Mouse (Mus musculus) heart, embryonic 16.5 days (tissue): Measurements from ENCODE around the gene Mov10. TPM values are rescaled to one million over a fixed set of nuclear protein-coding genes. Genes with fewer than 3 reads are reported as not detected.

Source experiments
- ATAC-seq: fragments of 200-750 bp; cut with Nextera tagmentation; replicated peaks from 2 replicates; pipeline ENCODE4 v1.8.0; 2017; ENCODE audit warnings: moderate number of reproducible peaks; ENCODE audit not compliant: insufficient read depth, low FRiP score; ENCODE audit errors: extremely low read depth
- H3K27ac ChIP-seq: fragments of 300-500 bp; sonication (generic); 2 replicates; pipeline ENCODE4 v1.5.1; 2014; ENCODE audit warnings: mild to moderate bottlenecking, low read length, control low read depth, moderate library complexity
- H3K27me3 ChIP-seq: fragments of 300-500 bp; sonication (generic); 2 replicates; pipeline ENCODE4 v1.6.1; 2014; ENCODE audit warnings: low read length, mixed read lengths; ENCODE audit not compliant: control insufficient read depth, insufficient read depth
- H3K36me3 ChIP-seq: fragments of 300-500 bp; sonication (generic); 2 replicates; pipeline ENCODE4 v1.6.1; 2014; ENCODE audit not compliant: control insufficient read depth, insufficient read depth
- H3K4me1 ChIP-seq: fragments of 300-500 bp; sonication (generic); 2 replicates; pipeline ENCODE4 v1.6.1; 2014; ENCODE audit warnings: low read length, mixed read lengths; ENCODE audit not compliant: control insufficient read depth, insufficient read depth
- H3K4me2 ChIP-seq: fragments of 300-500 bp; sonication (generic); 2 replicates; pipeline ENCODE4 v1.6.1; 2014; ENCODE audit warnings: low read depth, mild to moderate bottlenecking, control low read depth, low read length
- H3K4me3 ChIP-seq: fragments of 300-500 bp; sonication (generic); 2 replicates; pipeline ENCODE4 v1.5.1; 2014; ENCODE audit warnings: mild to moderate bottlenecking, control low read depth, low read length
- H3K9ac ChIP-seq: fragments of 300-500 bp; sonication (generic); 2 replicates; pipeline ENCODE4 v1.6.1; 2014; ENCODE audit warnings: low read length, control low read depth
- H3K9me3 ChIP-seq: fragments of 300-500 bp; sonication (generic); replicated peaks from 2 replicates; pipeline ENCODE4 v1.6.1; 2016; ENCODE audit warnings: low read length; ENCODE audit not compliant: control insufficient read depth
- WGBS: fragments of 180-500 bp; shearing (Covaris S2); extraction: QIAGEN DNeasy Blood & Tissue Kit; methylation state at CpG from one replicate; pipeline ENCODE4 v1.1.7; 2014; 5-methylcytosine and 5-hydroxymethylcytosine counted together
- polyA plus RNA-seq: library from polyadenylated mRNA; unstranded; fragments of >200 nt; fragmentation: Nextera tagmentation; extraction: Ambion mirVana; gene quantifications from 2 replicates; pipeline ENCODE4 v1.2.1, GENCODE M21; 2015

Mov10 gene
- polyA plus RNA-seq, 1 experiment from 2014 or later: 25.4 TPM

DNA sequence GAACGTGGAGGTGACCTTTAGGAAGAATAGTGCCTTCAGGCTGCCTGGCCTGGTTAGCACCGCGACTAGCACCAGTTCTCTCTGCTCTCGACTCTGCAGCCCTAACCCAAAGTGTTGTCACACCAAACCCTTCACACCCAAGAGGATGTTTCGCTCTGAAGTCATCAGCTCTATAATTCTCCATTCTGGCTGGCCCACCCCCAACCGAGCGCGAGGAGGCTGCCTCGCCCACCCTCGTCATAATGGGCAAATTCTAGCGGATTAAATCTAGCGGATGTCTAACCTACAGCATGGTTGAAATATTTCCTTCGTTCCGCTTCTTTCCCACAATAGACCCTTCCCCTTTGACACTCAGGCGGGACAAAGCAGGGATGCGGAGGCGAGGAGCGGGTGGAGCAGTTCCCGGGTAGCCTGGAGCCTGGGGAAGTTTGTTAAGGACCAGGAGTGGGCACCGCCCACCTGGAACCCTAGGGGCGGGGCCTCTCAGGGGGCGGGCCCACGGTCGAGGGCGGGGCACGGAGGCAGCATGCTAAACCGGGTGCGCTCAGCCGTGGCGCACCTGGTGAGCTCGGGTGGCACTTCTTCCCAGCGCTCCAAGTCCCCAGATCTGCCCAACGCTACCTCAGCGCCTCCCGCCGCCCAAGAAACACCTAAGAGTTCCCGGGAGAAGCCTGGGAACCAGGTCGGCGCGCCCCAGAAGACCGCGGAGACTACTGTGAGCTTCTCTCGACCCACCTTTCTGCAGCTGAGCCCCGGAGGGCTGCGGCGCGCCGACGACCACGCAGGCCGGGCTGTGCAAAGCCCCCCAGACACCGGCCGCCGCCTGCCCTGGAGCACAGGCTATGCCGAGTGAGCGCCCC is 37.6 kb downstream of the Mov10 start, which contains the start of gene Ppm1j:
Ppm1j (plus strand) TSS at position 496 of the 860 bp plus-strand sequence.
- Histone ChIP-seq H3K4me3 (peak within 1 kb of the TSS; percentile 69), H3K9ac (peak within 1 kb of the TSS; percentile 72), H3K27me3 (peaks cover 27% of the 10 kb centered on the region), H3K4me2 (peak within 1 kb of the TSS; percentile 95), H3K36me3 (no peaks in the 10 kb centered on the region), H3K9me3 (no peaks in the 10 kb centered on the region), H3K27ac (peak within 1 kb of the TSS; percentile 90), H3K4me1 (peaks cover 18% of the 10 kb centered on the region)
- under 1% methylated on average over 56 of the region's 56 CpGs for WGBS
- peak; percentile 67 for ATAC-seq

DNA sequence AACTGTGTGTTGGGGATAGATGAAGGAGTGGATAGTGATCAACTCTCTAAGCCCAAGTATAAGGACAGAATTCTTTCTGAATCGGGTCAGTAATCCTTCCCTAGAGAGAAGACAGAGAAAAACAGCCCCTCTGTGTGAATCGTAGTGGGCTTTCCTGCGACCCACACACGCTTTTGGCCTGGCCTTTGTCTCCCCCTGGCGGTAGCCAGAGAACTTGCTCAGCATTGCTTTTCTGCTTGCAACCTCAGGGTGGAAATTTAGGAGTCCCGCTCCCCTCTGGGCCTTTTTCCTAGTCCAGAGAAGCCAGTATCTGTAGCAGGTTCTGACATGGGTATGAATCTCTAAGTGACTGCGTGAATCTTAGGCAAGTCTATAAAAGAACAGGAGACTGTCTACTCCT is 38.4 kb downstream of the Mov10 start:
- H3K4me2 ChIP-seq: no peak overlapping the region

DNA sequence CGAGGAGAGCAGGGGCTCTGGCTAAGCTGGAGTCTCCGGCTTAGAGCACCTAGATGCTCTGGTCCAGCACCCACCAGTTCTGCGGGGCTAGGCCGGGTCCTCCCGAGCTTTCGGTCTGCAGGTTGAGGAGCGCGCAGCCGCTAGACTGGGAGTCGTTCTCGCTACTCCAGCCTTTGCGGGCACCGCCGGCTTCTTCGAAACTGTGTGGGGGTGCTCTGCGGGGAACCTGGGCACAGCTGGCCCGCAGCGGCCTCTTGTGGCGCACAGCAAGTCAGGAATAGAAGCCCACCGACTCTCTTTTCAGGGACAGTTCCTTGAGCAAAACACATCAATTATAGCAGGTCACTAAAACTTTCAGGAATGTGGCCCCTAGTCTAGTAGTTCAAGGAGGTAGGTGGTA is 41.0 kb downstream of the Mov10 start:
- Histone ChIP-seq H3K27ac (no peak overlapping the region), H3K27me3 (peaks cover 27% of the 10 kb centered on the region), H3K4me3 (peak overlapping the region; percentile 56), H3K4me2 (peak overlapping the region; percentile 90), H3K36me3 (no peaks in the 10 kb centered on the region), H3K4me1 (peaks cover 15% of the 10 kb centered on the region), H3K9me3 (no peaks in the 10 kb centered on the region), H3K9ac (peak overlapping the region; percentile 68)
- WGBS: 1% methylated on average over 20 of the region's 20 CpGs
- ATAC-seq: no peak

More for the DNA sequence above, 38.4 kb downstream of the Mov10 start:
- no peak overlapping the region for H3K9ac ChIP-seq
- no peak overlapping the region for H3K4me3 ChIP-seq
- ATAC-seq: no peak
- no peaks in the 10 kb centered on the region for H3K9me3 ChIP-seq
- WGBS: 4% methylated on average over 7 of the region's 7 CpGs
- peaks cover 27% of the 10 kb centered on the region for H3K27me3 ChIP-seq
- H3K27ac ChIP-seq: no peak overlapping the region
- peaks cover 18% of the 10 kb centered on the region for H3K4me1 ChIP-seq
- H3K36me3 ChIP-seq: no peaks in the 10 kb centered on the region

DNA sequence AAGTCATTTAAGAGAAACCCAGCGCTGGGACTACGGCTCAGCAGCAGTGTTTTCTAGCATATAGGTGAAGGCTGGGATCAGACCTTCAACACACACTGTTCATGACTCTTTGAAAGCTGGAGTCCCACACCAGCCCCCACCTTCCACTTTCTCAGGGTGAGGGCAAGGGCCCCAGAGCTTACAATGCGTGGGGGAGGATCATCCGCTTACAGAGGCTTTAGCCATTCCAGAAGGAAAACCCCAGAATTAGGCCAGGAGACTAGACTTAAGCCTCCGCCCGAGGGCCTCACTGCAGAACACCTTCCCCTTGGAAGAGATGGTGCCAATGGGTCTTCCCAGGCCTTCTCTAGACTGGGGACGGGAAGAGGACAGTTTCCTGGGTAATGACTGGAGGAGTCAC is 45.1 kb downstream of the Mov10 start:
- H3K9ac ChIP-seq: no peak overlapping the region
- H3K9me3 ChIP-seq: no peaks in the 10 kb centered on the region
- H3K27ac ChIP-seq: no peak overlapping the region
- no peaks in the 10 kb centered on the region for H3K36me3 ChIP-seq
- no peak overlapping the region for H3K4me3 ChIP-seq
- no peak for ATAC-seq
- WGBS: 80% methylated on average over 7 of the region's 7 CpGs
- no peak overlapping the region for H3K4me2 ChIP-seq
- H3K4me1 ChIP-seq: peaks cover 5% of the 10 kb centered on the region; the same call in 1 of the 2 replicates
- H3K27me3 ChIP-seq: peaks cover 19% of the 10 kb centered on the region

DNA sequence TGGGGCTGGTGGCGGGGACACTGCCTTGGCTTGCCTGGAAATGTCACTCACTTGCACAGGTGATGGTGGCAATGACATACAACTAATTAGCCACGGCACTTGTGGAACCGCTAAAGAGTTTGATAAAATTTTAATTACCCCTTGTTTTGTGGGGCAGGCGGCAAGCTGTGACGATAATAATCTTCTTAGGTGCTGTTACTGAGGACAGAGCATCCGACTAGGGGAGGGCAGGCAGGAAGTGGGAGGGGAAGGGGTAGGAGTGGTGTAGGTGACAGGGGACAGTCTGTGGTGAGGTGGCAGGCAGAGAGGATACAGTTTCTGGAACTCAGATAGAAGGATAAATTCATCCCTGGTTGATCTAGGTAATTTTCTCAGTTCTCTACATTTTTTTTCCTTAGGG is 46.9 kb downstream of the Mov10 start:
- Histone ChIP-seq H3K36me3 (no peaks in the 10 kb centered on the region), H3K27me3 (peaks cover 7% of the 10 kb centered on the region), H3K4me3 (no peak overlapping the region), H3K9ac (no peak overlapping the region), H3K4me2 (no peak overlapping the region), H3K27ac (no peak overlapping the region), H3K9me3 (no peaks in the 10 kb centered on the region), H3K4me1 (no peaks in the 10 kb centered on the region)
- 53% methylated on average over 6 of the region's 6 CpGs for WGBS
- ATAC-seq: no peak

DNA sequence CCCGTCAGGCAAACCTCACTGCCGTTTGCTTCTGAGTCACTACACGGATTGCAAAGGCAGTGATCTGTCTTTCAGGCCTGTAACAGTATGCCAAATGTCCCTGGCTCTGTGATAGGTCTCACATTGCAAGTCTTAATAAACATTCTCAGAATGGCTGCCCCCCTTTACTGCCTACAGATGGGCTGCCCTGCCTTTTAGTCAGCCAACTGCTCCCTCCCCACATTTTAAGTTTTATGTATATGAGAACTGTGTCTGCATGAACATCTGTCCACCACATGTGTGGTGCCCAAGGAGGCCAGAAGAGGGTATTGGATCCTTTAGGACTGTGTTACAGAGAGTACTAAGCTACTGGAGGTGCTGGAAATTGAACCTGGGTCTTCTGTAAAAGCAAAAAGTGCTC is 47.4 kb downstream of the Mov10 start:
- H3K4me2 ChIP-seq: no peak overlapping the region
- H3K9ac ChIP-seq: no peak overlapping the region
- H3K9me3 ChIP-seq: no peaks in the 10 kb centered on the region
- H3K27me3 ChIP-seq: peaks cover 2% of the 10 kb centered on the region; the same call in 1 of the 2 replicates
- 51% methylated on average over 3 of the region's 3 CpGs for WGBS
- no peaks in the 10 kb centered on the region for H3K4me1 ChIP-seq
- no peak for ATAC-seq
- H3K27ac ChIP-seq: no peak overlapping the region
- H3K4me3 ChIP-seq: no peak overlapping the region
- H3K36me3 ChIP-seq: no peaks in the 10 kb centered on the region

DNA sequence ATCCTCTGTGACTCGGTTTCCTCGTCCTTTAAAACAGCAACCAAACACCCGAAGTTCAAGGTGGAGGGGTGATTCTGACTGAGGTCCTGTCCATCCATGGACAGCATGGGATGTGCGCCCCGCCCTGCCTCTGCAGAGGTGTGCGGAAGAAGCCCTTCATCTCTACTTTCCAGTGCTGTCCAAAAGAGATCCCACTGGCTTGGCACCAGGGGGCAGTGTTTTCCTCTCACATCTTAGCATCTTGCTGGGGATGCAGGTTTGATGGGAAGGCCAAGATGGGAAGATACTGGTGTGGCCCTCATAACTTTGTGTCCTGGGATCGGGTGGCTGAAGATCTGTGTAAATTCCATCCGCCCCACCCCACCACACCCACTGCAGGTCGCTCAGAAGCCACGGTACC is 48.3 kb downstream of the Mov10 start:
- H3K9me3 ChIP-seq: no peaks in the 10 kb centered on the region
- no peak overlapping the region for H3K27ac ChIP-seq
- H3K4me1 ChIP-seq: no peaks in the 10 kb centered on the region
- 52% methylated on average over 10 of the region's 10 CpGs for WGBS
- H3K27me3 ChIP-seq: no peaks in the 10 kb centered on the region
- no peak for ATAC-seq
- no peak overlapping the region for H3K9ac ChIP-seq
- no peaks in the 10 kb centered on the region for H3K36me3 ChIP-seq
- H3K4me3 ChIP-seq: no peak overlapping the region
- H3K4me2 ChIP-seq: no peak overlapping the region

DNA sequence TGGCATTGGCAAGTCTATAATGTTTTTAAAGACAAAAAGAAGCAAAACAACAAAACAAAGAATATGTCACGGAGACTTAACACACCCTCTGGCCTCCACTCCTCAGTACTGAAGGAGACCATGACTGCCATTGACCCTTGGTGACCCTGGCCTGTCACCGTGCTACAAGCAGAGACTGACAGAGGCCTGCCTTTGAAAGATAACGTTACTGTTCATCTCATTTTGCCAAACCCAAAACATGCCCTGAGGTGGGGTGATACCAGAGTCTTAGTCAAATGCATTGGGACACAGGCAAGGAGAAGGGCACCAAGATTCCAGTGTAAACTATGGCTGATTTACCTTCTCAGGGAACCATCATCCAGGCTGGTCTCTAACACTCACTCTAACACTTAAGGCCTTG is 49.2 kb downstream of the Mov10 start:
- WGBS: 53% methylated on average over 3 of the region's 3 CpGs
- H3K9me3 ChIP-seq: no peaks in the 10 kb centered on the region
- no peaks in the 10 kb centered on the region for H3K36me3 ChIP-seq
- no peak overlapping the region for H3K4me3 ChIP-seq
- no peak overlapping the region for H3K9ac ChIP-seq
- H3K27me3 ChIP-seq: no peaks in the 10 kb centered on the region
- H3K4me2 ChIP-seq: no peak overlapping the region
- H3K4me1 ChIP-seq: no peaks in the 10 kb centered on the region
- no peak overlapping the region for H3K27ac ChIP-seq
- no peak for ATAC-seq

DNA sequence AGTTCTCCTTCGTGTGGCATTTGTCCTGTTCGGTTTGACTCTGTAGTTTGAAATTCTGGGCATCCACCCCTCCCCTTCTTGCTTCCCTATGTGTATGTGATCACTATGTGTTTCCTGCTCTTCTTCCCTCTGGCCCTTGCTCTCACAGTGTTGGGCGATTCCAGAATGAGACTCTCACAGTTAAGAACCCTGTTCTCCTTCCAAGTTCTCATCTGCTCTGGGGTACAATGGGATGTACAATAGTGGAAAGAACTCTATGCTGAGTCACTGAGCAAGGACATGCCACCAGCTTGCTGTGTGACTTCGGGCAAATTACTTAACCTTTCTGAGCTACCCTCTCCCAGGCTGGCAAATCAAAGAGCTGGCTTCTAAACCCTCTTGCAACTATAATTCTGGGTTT is 50.6 kb downstream of the Mov10 start:
- Histone ChIP-seq H3K36me3 (no peaks in the 10 kb centered on the region), H3K9me3 (no peaks in the 10 kb centered on the region), H3K9ac (no peak overlapping the region), H3K27ac (no peak overlapping the region), H3K27me3 (no peaks in the 10 kb centered on the region), H3K4me3 (no peak overlapping the region), H3K4me1 (no peaks in the 10 kb centered on the region), H3K4me2 (no peak overlapping the region)
- 79% methylated on average over 4 of the region's 4 CpGs for WGBS
- no peak for ATAC-seq
